Mouse (Mus musculus) thymus, postnatal 36 days (tissue): Measurements from ENCODE around the gene Stk11ip.

ENCODE experiments used
- DNase-seq, 2 experiments: peaks; one replicate each; pipeline ENCODE4 v3.0.0; 2022; ENCODE audit warnings: mixed read lengths in 2 of 2

Gene Stk11ip

DNA sequence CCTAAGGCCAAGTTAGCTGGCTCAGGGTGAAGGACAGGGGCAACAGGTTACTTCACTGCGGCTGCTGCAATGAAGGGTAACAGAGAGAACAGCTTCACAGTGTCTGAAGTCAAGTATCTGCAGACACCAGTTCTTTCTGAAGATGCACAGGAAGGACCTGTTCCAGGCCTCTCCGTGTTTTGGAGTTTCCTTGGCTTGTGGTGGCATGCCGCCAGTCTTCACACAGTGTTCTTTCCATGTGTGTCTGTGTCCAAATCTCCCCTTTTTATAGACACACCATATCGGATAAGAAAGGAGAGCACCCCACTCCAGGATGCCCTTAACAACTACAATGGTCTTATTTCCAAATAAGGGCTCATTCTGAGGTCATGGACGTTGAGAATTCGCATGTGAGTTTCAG is 23.0 kb downstream of the Stk11ip start:
- no peak for DNase-seq

DNA sequence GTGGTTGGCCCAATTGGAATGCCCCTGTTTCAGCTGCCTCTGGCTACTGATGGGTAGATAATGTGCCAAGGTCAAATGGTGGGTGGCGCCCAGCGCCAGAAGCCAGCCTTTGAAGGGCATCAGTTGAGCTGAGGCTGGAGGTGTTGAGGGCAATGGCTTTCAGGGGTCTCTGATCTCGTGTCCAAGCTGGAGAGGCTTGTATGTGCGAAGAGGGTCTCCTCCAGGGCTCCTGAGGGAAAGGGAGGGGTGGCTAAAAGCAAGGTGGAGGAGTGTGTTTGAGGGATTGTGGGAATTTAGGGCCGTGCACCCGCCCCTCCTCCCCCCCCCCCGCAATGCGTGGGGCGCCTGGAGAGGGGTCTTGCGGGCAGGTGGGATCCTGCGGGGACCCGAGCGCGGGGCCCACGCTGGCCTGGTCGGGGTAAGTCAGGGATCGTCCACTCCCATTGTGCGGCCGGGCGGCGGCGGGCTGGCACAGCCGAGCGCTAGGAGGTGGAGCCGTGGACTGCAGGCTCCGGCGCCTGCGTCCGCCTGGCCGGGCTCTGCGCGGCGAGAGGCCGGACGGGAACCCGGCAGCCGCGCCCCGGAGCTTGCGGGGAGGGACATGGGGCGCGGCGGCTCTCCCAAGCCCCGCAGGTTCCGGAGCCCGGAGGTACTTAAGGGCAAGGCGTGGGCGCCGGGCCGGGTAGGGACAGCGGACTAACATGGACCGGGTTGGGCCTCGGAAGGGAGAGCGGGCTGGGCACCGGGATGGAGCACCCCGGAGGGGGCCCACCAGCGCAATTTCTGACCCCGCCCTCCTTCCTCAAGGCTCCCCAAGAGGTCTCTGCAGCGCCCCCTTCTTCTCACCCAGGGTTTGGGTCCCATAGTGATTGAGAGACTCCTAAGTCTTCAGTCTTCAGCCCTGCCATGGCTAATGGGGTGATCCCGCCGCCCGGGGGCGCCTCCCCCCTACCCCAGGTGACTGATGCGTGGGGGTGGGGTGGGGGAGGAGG is 24.9 kb downstream of the Stk11ip start, which contains the start of gene Slc4a3:
Gene Slc4a3 (plus strand): TSS at position 302 of the 992 bp plus-strand sequence.
- DNase-seq, result peak in 1 of 2 experiments; percentile 14

- DNase-seq, result no peak
Measured at GRCm38 (mm10) chr1:75547351-75547750, 26.0 kb downstream of the Stk11ip start.

DNA sequence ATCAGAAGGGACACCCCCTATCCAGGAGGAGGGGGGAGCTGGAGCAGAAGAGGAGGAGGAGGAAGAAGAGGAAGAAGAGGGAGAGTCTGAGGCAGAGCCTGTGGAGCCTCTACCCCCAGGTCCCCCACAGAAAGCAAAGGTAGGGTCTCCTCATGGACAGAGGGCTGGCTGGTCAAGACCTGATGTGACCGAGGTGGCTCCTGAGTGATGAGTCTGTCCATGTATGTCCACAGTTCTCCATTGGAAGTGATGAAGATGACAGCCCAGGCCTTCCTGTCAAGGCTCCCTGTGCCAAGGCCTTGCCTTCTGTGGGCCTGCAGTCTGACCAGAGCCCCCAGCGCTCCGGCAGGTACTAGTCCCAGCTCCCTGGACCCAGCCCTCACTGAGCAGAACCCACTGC is 26.8 kb downstream of the Stk11ip start:
- no peak for DNase-seq

- DNase-seq, result no peak
Measured at GRCm38 (mm10) chr1:75548871-75549270, 27.5 kb downstream of the Stk11ip start.

- DNase-seq, result no peak
Measured at GRCm38 (mm10) chr1:75549289-75550279, 28.3 kb downstream of the Stk11ip start.

DNA sequence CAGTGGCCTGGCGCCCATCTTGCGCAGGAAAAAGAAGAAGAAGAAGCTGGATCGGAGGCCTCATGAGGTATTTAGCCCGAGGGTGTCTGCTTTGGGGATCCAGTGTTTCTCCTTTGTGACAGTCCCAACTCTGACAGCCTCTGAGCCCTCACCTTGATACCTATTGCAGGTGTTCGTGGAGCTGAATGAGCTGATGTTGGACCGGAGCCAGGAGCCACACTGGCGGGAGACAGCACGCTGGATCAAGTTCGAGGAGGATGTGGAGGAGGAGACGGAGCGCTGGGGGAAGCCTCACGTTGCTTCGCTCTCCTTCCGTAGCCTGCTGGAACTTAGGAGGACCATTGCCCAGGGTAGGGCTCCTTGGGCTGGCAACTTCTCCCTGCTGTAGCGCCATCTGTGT is 29.3 kb downstream of the Stk11ip start:
- no peak for DNase-seq

DNA sequence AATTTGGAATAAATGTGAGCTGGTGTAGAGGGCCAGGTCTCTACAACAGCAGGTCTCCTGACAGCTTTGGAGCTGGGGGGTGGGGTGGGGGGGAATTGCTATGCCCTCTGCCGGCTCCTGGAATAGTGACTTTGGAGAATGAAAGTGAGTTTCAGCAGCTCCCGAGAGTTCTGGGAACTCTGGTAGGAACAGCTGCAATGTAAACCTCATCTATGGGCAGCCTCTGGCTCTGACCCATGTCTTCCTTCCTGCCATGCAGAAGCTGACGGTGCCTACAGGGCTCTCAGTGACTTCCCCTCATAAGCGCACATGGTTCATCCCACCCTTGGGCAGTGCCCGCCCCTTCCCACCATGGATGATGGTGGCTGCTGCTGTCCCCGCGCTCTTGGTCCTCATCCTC is 34.4 kb downstream of the Stk11ip start:
- DNase-seq, result no peak

DNA sequence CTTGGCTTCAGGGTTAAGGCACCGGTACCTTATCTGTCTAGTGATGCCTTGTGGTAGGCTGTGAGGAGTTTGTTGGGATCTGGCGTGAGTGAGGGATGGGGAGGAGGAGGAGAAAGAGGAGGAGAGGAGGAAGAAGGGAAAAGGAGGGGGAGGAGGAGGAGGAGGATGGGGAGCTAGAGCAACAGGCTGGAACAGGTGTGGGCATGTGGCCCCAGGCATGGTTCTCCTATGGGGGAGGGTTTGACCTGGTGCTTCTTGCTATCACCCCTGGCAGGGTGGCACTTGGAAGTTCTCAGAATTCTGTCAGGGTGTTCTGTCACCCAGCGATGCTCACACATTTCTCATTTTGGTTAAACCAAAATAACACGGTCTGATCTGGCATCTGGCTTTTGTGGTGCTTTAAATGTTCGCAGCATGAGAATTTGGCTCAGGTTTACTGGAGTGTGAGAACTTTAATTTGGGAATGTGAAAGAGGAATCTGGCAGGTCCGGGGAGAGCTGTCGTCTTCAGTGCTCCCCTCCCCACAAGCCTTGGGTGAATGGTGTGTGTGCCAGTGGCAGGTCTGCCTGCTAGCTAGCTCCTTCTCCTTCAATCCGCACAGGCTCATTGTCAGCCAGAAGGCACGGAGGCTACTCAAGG is 34.9 kb downstream of the Stk11ip start:
- DNase-seq, result no peak

DNA sequence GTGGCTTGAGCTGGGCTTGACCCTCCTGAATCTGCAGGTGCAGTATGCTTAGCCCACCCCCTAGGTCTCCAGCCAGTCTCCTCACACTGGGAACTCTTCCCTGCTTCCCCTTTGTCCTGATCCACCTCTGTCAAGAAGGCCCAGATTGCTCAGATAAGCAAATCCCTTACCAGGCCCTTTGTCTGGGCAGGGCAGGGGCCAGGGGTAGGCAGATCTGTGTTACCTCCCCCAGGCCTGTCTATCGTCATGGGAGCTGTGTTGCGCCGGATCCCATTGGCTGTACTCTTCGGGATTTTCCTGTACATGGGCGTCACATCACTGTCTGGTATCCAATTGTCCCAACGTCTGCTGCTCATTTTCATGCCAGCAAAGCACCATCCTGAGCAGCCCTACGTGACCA is 35.7 kb downstream of the Stk11ip start:
- DNase-seq, result no peak

DNA sequence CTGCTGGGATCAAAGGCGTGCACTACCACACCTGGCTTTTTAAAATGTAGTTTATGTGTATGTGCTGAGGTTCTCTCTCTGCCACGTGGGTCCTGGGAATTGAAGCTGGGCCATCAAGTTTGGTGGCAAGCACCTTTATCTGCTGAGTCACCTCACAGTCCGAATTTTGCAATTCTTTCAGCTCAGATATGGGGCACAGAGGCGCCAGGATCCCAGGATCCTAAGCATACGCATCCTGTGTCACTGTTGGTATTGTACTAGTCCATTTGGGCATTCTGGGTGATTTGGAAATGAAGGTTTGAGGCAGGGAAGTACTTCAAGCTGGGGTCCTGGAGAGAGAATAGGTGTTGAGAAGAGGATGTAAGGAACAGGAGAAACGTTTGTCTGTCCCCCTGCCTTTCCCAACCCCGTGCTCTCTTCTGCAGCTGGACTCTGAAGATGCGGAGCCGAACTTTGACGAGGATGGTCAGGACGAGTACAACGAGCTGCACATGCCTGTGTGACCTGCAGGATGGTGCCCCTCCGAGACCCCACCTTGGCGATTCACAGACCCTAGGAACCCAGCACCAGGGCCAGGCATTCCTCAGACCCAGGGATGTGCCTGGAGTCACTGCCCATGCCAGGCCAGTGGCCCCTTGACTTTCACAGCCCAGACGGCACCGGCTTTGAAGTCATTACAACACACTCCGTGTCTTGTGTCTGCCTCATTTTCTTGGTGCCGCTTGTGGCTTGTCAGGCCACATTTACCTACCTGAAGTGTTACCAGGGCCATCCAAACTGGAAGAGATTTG is 37.3 kb downstream of the Stk11ip start:
- no peak for DNase-seq

DNA sequence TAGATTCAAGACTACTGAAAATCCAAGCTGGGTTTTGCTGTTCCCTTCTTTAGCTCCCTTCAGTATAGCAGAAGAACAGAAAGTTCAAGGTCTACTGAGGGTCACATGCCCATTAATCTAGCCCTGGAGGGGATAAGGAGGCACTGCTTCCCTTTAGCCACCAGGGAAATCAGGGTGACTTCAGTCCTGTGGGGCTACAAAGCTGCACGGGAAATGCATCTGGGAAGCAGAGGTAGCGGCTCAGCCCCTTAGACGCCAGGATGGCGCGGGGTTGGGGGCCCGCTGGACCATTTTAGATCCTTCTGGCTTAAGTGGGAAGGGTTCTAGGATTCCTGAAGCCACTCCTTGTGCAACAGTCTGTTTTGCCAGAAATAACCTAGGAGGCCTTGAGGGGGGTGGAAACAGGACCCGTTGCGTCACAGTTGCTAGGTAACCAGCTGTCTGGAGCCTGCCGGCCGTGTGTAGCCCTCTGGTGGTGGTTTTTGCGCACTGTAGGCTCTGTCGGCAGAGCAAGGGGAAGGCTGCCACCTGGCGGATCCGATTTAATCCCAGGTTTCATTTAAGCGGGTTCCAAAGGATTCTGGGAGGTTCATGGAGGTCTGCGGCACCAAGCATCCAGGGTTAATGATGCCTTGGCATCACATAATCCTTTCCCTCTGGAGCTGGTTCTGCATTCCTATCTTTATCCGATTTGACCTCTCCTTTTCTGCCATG is 38.0 kb downstream of the Stk11ip start:
- peak; percentile 75 to 77 for DNase-seq

GRCm38 (mm10) chr1:75560206-75560913 is 39.0 kb downstream of the Stk11ip start:
- DNase-seq, result no peak

DNA sequence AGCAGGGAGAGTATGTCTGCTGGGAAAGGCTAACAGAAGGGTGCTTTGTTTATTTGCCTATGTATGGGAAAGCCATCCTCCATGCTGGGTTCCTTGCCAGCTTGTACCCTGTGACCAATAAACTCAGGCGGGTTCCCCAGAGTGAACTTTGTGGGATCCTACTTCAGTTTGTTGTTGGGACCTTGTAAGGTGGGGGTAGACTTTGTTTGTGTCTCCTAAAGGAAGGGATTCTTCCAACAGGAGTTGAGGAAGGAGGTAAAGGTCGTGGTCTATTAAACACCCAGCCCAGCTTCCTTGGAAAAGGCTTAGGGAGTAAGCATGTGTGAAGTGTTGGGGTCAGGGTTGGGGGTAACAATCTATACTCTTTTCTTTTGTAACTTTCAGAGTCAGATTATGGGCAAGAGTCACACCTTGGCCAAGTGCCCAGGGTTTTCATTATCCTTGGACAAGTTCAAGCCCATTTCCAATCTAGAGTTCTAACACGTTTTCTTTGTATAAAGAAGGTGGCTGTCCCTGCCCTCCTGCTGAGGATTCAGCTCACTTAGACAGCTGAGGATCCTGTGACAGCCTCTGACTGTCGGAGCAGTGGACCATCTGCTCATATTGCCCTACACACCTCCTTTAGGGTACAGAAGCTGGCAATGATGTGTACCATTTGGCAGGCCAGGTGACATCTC is 40.0 kb downstream of the Stk11ip start:
- DNase-seq, result no peak

GRCm38 (mm10) chr1:75561898-75562238 is 40.5 kb downstream of the Stk11ip start:
- DNase-seq, result no peak

- DNase-seq, result no peak
Measured at GRCm38 (mm10) chr1:75564102-75564501, 42.8 kb downstream of the Stk11ip start.

DNA sequence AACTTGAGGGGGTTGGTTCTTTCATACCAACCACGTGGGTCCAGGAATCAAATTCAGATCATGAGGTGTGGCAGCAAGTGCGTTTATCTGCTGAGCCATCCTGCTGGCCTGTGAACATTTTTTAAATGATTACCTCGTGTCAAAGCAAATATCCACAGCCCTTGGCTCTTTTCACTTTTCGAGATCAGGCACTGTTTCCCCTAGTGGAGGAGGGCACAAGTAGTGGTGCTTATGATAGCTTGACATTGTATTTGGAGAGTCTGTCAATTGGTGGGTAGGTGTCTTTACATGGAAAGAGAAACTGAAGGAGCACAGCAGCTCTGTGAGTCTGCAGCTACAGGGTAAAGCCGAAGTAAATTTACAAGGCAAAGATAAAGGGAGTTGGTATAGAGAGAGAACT is 43.6 kb downstream of the Stk11ip start:
- no peak for DNase-seq

DNA sequence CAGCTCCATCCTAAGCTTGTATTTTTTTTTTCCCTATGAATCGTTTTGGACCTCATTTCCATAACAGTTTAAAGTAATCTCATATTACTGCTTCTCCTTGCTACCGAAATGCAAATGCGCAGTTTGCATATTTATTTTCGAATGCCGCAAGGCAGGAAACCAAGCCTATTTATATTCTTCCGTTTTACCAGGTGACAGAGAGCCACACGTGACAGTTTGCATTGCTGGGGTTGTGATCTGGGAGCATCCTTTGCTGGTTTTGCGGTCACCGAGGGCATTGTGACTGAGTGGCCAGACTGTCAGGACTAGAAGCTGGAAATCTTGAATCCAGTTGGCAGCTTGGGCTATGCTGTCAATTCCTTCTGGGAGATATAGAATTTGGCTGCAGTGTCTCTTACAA is 44.3 kb downstream of the Stk11ip start:
- DNase-seq, result peak; percentile 19 to 33

- DNase-seq, result no peak
Measured at GRCm38 (mm10) chr1:75570403-75570802, 49.1 kb downstream of the Stk11ip start.

- no peak for DNase-seq
Measured at GRCm38 (mm10) chr1:75572776-75573175, 51.4 kb downstream of the Stk11ip start.
